ENCODE assay signal across 23 mouse cellular contexts in the genomic region with DNA sequence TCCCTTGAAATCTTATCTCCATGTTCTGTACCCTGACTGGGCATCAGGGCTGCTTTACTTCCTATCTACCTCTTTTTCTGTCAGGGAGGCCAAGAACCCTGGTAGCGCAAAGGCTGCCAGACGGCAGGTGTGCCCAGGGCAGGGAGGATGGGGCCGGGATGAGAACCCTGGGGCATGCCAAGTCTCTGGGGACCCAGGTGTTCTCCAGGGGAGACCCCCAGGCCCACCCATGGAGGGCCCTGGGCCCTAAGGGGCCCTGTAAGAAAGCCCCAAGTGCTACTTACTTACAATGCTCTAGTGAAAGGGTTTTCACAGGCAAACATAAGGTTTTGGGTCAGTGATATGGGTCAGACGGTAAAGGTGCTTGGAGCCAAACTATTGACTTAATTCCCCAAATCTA. TPM values are rescaled to one million over a fixed set of nuclear protein-coding genes. Genes with fewer than 3 reads are reported as not detected.
DNase-seq lines count a peak whose midpoint lies in the region; ATAC-seq and TF ChIP-seq lines count a peak whose summit lies in the region.
"Had no signal": no experiment of that assay in that cellular context is flagged by ENCODE, and none has a peak within 500 bp of the region (broad histone marks: within the 10 kb centered on the region; RNA-seq: fewer than 3 reads in every experiment).

No protein-coding gene starts in this region.

- ATAC-seq in intestine, embryonic 14.5 days (replicated peaks; ENCODE audit: low FRiP score, low TSS enrichment, low read depth): no peak
- no peak for ATAC-seq in intestine, embryonic 16.5 days
- ATAC-seq in midbrain, embryonic 13.5 days: no peak
- ATAC-seq: activated CD4-positive, CD25-positive, alpha-beta regulatory T cell, adult 4 months; CD4-positive, CD25-positive, alpha-beta regulatory T cell, adult 4 months; Patski had no signal

- TF ChIP-seq RAD21 in CH12.LX (IDR thresholded peaks at IDR 0.05; ENCODE audit: low read depth, low read length): no peak; the same call in 1 of the 2 replicates

- H3K9me3 ChIP-seq in intestine, embryonic 14.5 days (ENCODE audit: control insufficient read depth, low read length): peaks cover 4% of the 10 kb centered on the region; the same call in 1 of the 2 replicates
- H3K9me3 ChIP-seq in intestine, embryonic 16.5 days (ENCODE audit: control insufficient read depth, low read length): no peaks in the 10 kb centered on the region
- peaks cover 3% of the 10 kb centered on the region for H3K9me3 ChIP-seq in CH12.LX (replicated peaks; ENCODE audit: low read length)
- H3K9me3 ChIP-seq in midbrain, embryonic 13.5 days: no peaks in the 10 kb centered on the region
- H3K9me3 ChIP-seq: G1E had no signal

- no peaks in the 10 kb centered on the region for H3K27me3 ChIP-seq in intestine, embryonic 14.5 days (replicated peaks; ENCODE audit: control insufficient read depth, insufficient read depth, low read length)
- no peaks in the 10 kb centered on the region for H3K27me3 ChIP-seq in intestine, embryonic 16.5 days (replicated peaks; ENCODE audit: control insufficient read depth, insufficient read depth, low read length)
- no peaks in the 10 kb centered on the region for H3K27me3 ChIP-seq in CH12.LX (replicated peaks)
- H3K27me3 ChIP-seq in midbrain, embryonic 13.5 days: no peaks in the 10 kb centered on the region
- H3K27me3 ChIP-seq: Patski had no signal

- no peak overlapping the region for H3K4me3 ChIP-seq in intestine, embryonic 14.5 days (ENCODE audit: low read depth, low read length)
- no peak overlapping the region for H3K4me3 ChIP-seq in intestine, embryonic 16.5 days (ENCODE audit: low read length)
- no peak overlapping the region for H3K4me3 ChIP-seq in CH12.LX (replicated peaks in 1 of 3; ENCODE audit: low read depth in 2 of 3, low read length in 2 of 3, poor library complexity in 1 of 3)
- no peak overlapping the region for H3K4me3 ChIP-seq in midbrain, embryonic 13.5 days (replicated peaks)

- TF ChIP-seq CTCF in CH12.LX (conservative IDR thresholded peaks at IDR 0.05 in 1 of 2, IDR thresholded peaks at IDR 0.05 in 1 of 2; ENCODE audit: low read depth in 2 of 2, low read length in 2 of 2): no peak

- TF ChIP-seq EP300 in CH12.LX (IDR thresholded peaks at IDR 0.05; ENCODE audit: low read length): peak; percentile 85

- H3K79me2 ChIP-seq in CH12.LX (replicated peaks; ENCODE audit: control insufficient read depth, extremely low read depth, insufficient read depth, poor library complexity, severe bottlenecking): peaks cover 11% of the 10 kb centered on the region

- no peak overlapping the region for H3K9ac ChIP-seq in intestine, embryonic 14.5 days (ENCODE audit: low read length)
- no peak overlapping the region for H3K9ac ChIP-seq in intestine, embryonic 16.5 days (ENCODE audit: low read depth, low read length)
- no peak overlapping the region for H3K9ac ChIP-seq in CH12.LX (ENCODE audit: insufficient read depth, low read depth)
- H3K9ac ChIP-seq in midbrain, embryonic 13.5 days (replicated peaks): no peak overlapping the region

- dilution Hi-C loops in CH12.LX (cut with MboI; ENCODE audit: extremely low pct_ligation_motif_present, extremely low pct_unique_long_range_greater_than_20kb, low sequenced_read_pairs): no loop called here

- no peak overlapping the region for H3K27ac ChIP-seq in intestine, embryonic 14.5 days (ENCODE audit: low read depth)
- no peak overlapping the region for H3K27ac ChIP-seq in intestine, embryonic 16.5 days (ENCODE audit: low read length)
- peak overlapping the region; percentile 87; the same call in 1 of the 2 replicates for H3K27ac ChIP-seq in CH12.LX (ENCODE audit: insufficient read depth, low read depth)
- H3K27ac ChIP-seq in midbrain, embryonic 13.5 days: no peak overlapping the region

- peak; percentile 72 for DNase-seq in heart, adult 11 months
- no peak for DNase-seq in heart, adult 18-20 months
- DNase-seq in intestine, embryonic 14.5 days (ENCODE audit: low spot score): peak; percentile 25
- peak; percentile 59 for DNase-seq in CH12.LX (ENCODE audit: extremely low read depth)
- DNase-seq: adrenal gland, adult 2 months; adrenal gland, adult 8-10 months; adrenal gland, postnatal 10 days; adrenal gland, postnatal 14 days; adrenal gland, postnatal 25 days; adrenal gland, postnatal 36 days; B cell, adult 2 months; cerebellum, adult 11 months; cerebellum, adult 11-12 months; cerebellum, adult 18-20 months; cerebellum, adult 2 months had no signal

- TF ChIP-seq POLR2A in CH12.LX (IDR thresholded peaks at IDR 0.05; ENCODE audit: low read depth, low read length): no peak

- H3K4me2 ChIP-seq in intestine, embryonic 14.5 days (ENCODE audit: low read length): no peak overlapping the region
- H3K4me2 ChIP-seq in intestine, embryonic 16.5 days (ENCODE audit: low read depth, low read length): no peak overlapping the region
- peak overlapping the region; percentile 1; the same call in 1 of the 2 replicates for H3K4me2 ChIP-seq in CH12.LX (ENCODE audit: insufficient read depth, low read depth, poor library complexity, severe bottlenecking)
- H3K4me2 ChIP-seq in midbrain, embryonic 13.5 days (replicated peaks): no peak overlapping the region

- H3K36me3 ChIP-seq in intestine, embryonic 14.5 days (ENCODE audit: control insufficient read depth, insufficient read depth, low read length): no peaks in the 10 kb centered on the region
- no peaks in the 10 kb centered on the region for H3K36me3 ChIP-seq in intestine, embryonic 16.5 days (ENCODE audit: control insufficient read depth, insufficient read depth, low read length)
- peaks cover 5 to 12% of the 10 kb centered on the region in 2 experiments for H3K36me3 ChIP-seq in CH12.LX (replicated peaks in 1 of 2; ENCODE audit: control insufficient read depth in 1 of 2, insufficient read depth in 1 of 2, low read length in 1 of 2)
- no peaks in the 10 kb centered on the region for H3K36me3 ChIP-seq in midbrain, embryonic 13.5 days
- H3K36me3 ChIP-seq: G1E had no signal

- in situ Hi-C loops in CH12.LX (cut with MboI; ENCODE audit: low pct_ligation_motif_present, low pct_unique_long_range_greater_than_20kb, low sequenced_read_pairs): loop anchor here (5.0 kb wide), 2 partner anchors 34 to 41 kb away; no protein-coding TSS in a partner anchor

- 88% methylated on average over 4 of the region's 4 CpGs for WGBS in intestine, embryonic 14.5 days
- WGBS in intestine, embryonic 16.5 days: 93% methylated on average over 4 of the region's 4 CpGs
- WGBS in midbrain, embryonic 13.5 days: 92% methylated on average over 4 of the region's 4 CpGs

- no peaks in the 10 kb centered on the region for H3K4me1 ChIP-seq in intestine, embryonic 14.5 days (replicated peaks; ENCODE audit: control insufficient read depth, insufficient read depth, low read length)
- no peaks in the 10 kb centered on the region for H3K4me1 ChIP-seq in intestine, embryonic 16.5 days (ENCODE audit: control insufficient read depth, insufficient read depth, low read length)
- peaks cover 23 to 65% of the 10 kb centered on the region in 2 experiments for H3K4me1 ChIP-seq in CH12.LX (ENCODE audit: control insufficient read depth in 1 of 2, insufficient read depth in 2 of 2)
- no peaks in the 10 kb centered on the region for H3K4me1 ChIP-seq in midbrain, embryonic 13.5 days (replicated peaks)

TF ChIP-seq in CH12.LX, 34 proteins besides CTCF, POLR2A, EP300 and RAD21 (continues in another document):
- no peak for TF ChIP-seq MYC (IDR thresholded peaks at IDR 0.05; ENCODE audit: low read depth, low read length)
- TF ChIP-seq SMC3 (IDR thresholded peaks at IDR 0.05; ENCODE audit: low read depth, low read length): no peak
- TF ChIP-seq JUN (IDR thresholded peaks at IDR 0.05; ENCODE audit: insufficient read depth, low read depth, low read length): no peak
- TF ChIP-seq CHD2 (IDR thresholded peaks at IDR 0.05; ENCODE audit: low read length): peak; percentile 78
- TF ChIP-seq IRF4 (IDR thresholded peaks at IDR 0.05; ENCODE audit: low read depth, low read length): peak; percentile 66
- 0 out of 2 replicates have a peak, but pooled peaks have one; percentile 25 for TF ChIP-seq NRF1 (IDR thresholded peaks at IDR 0.05; ENCODE audit: low read depth, low read length)
- TF ChIP-seq MAX (IDR thresholded peaks at IDR 0.05; ENCODE audit: low read length): 0 out of 2 replicates have a peak, but pooled peaks have one; percentile 20
- peak; percentile 64 for TF ChIP-seq BHLHE40 (IDR thresholded peaks at IDR 0.05; ENCODE audit: low read depth, low read length)
- 0 out of 2 replicates have a peak, but pooled peaks have one; percentile 38 for TF ChIP-seq KAT2A (IDR thresholded peaks at IDR 0.05; ENCODE audit: insufficient replicate concordance, low read length)
- no peak for TF ChIP-seq NELFE (IDR thresholded peaks at IDR 0.05; ENCODE audit: low read depth, low read length)
- peak; percentile 83 for TF ChIP-seq ETS1 (conservative IDR thresholded peaks at IDR 0.05; ENCODE audit: low read depth, low read length)

RNA-seq across cellular contexts. Expression of gene Ccl22, which starts 3.7 kb away (rescaled TPM):
- 1 to 10 TPM in 1 of 2 experiments, not detected in 1; 1.3 TPM for total RNA-seq in heart, adult 18-20 months (2021)
- polyA plus RNA-seq in intestine, embryonic 14.5 days (2014; fragmentation: Nextera tagmentation; extraction: Ambion mirVana): not detected in 2 replicates
- polyA plus RNA-seq in intestine, embryonic 16.5 days (2015; fragmentation: Nextera tagmentation; extraction: Ambion mirVana): 0.10 TPM in 1 of 2 replicates, not detected in the other
- 1,648 and 3,114 TPM in 2 replicates for total RNA-seq in CH12.LX (2012; rRNA removed)
- total RNA-seq in CH12.LX (2014; rRNA removed): 1,111 and 1,396 TPM in 2 replicates
- 4,019 and 4,546 TPM in 2 replicates for polyA plus RNA-seq in CH12.LX (2012; ENCODE audit: insufficient read length, low read depth)
- not detected in 2 replicates for polyA plus RNA-seq in midbrain, embryonic 13.5 days (2015; fragmentation: Nextera tagmentation; extraction: Ambion mirVana)
- total RNA-seq: adrenal gland, adult 2 months; adrenal gland, postnatal 25 days; adrenal gland, postnatal 36 days; MEL had no signal
- polyA plus RNA-seq: C2C12; CD4-positive, CD25-positive, alpha-beta regulatory T cell, adult 4 months; Patski had no signal

RNA-seq across cellular contexts. Expression of gene Cx3cl1, which starts 30.1 kb away (rescaled TPM):
- total RNA-seq in heart, adult 18-20 months (2021): 1 to 10 TPM; 5.7 to 6.1 TPM
- polyA plus RNA-seq in intestine, embryonic 14.5 days (2014; fragmentation: Nextera tagmentation; extraction: Ambion mirVana): 7.2 and 10.8 TPM in 2 replicates
- 34.7 and 47.2 TPM in 2 replicates for polyA plus RNA-seq in intestine, embryonic 16.5 days (2015; fragmentation: Nextera tagmentation; extraction: Ambion mirVana)
- total RNA-seq in CH12.LX (2012; rRNA removed): 2.5 and 3.7 TPM in 2 replicates
- 0.19 TPM in 1 of 2 replicates, not detected in the other for total RNA-seq in CH12.LX (2014; rRNA removed)
- polyA plus RNA-seq in CH12.LX (2012; ENCODE audit: insufficient read length, low read depth): 4.2 and 4.6 TPM in 2 replicates
- polyA plus RNA-seq in midbrain, embryonic 13.5 days (2015; fragmentation: Nextera tagmentation; extraction: Ambion mirVana): 14.2 and 14.5 TPM in 2 replicates
- total RNA-seq: MEL had no signal
- polyA plus RNA-seq: activated CD4-positive, CD25-positive, alpha-beta regulatory T cell, adult 4 months; CD4-positive, CD25-positive, alpha-beta regulatory T cell, adult 4 months; G1E had no signal

RNA-seq across cellular contexts. Expression of gene Pllp, which starts 45.6 kb away (rescaled TPM):
- total RNA-seq in heart, adult 18-20 months (2021): under 1 TPM; 0.69 to 0.87 TPM
- polyA plus RNA-seq in intestine, embryonic 14.5 days (2014; fragmentation: Nextera tagmentation; extraction: Ambion mirVana): 41.0 and 45.1 TPM in 2 replicates
- polyA plus RNA-seq in intestine, embryonic 16.5 days (2015; fragmentation: Nextera tagmentation; extraction: Ambion mirVana): 55.6 and 64.0 TPM in 2 replicates
- total RNA-seq in CH12.LX (2012; rRNA removed) (25.9 and 29.5 TPM in 2 replicates), CH12.LX (2014; rRNA removed) (5.1 and 5.3 TPM in 2 replicates)
- polyA plus RNA-seq in CH12.LX (2012; ENCODE audit: insufficient read length, low read depth): 3.7 and 6.1 TPM in 2 replicates
- polyA plus RNA-seq in midbrain, embryonic 13.5 days (2015; fragmentation: Nextera tagmentation; extraction: Ambion mirVana): 0.21 and 0.43 TPM in 2 replicates
- total RNA-seq: MEL had no signal
- polyA plus RNA-seq: G1E had no signal

Comparison
In these comparisons a context has a peak if more than half of its experiments do, and no peak if none do; other contexts are left out.
1. DNase-seq: peak in heart, adult 11 months (single experiment), intestine, embryonic 14.5 days (single experiment) and CH12.LX (single experiment); none in heart, adult 18-20 months (0 of 2).
2. RNA of gene Ccl22, which starts 3.7 kb away (polyA plus RNA-seq): 4,019 to 4,546 TPM in CH12.LX; 0.10 TPM in intestine, embryonic 16.5 days, not detected in midbrain, embryonic 13.5 days and not detected in intestine, embryonic 14.5 days; every median in the first group is over 1,000 times any median in the second.